Mouse (Mus musculus) intestine, postnatal 0 days (tissue): ENCODE data around the gene Hist1h2bh. TPM values are rescaled to one million over a fixed set of nuclear protein-coding genes. Genes with fewer than 3 reads are reported as not detected.

Source experiments
- ATAC-seq: fragments of 200-750 bp; cut with Nextera tagmentation; 2 replicates; pipeline ENCODE4 v1.8.0; 2017; ENCODE audit warnings: mild to moderate bottlenecking, moderate TSS enrichment, moderate library complexity
- H3K27ac ChIP-seq: fragments of 300-500 bp; sonication (generic); 2 replicates; pipeline ENCODE4 v1.5.1; 2014; ENCODE audit warnings: mild to moderate bottlenecking, low read depth, low read length, moderate library complexity
- H3K27me3 ChIP-seq: fragments of 300-500 bp; sonication (generic); replicated peaks from 2 replicates; pipeline ENCODE4 v1.6.1; 2014; ENCODE audit warnings: low read length, mixed read lengths; ENCODE audit not compliant: control insufficient read depth, insufficient read depth
- H3K36me3 ChIP-seq: fragments of 300-500 bp; sonication (generic); 2 replicates; pipeline ENCODE4 v1.6.1; 2014; ENCODE audit warnings: mild to moderate bottlenecking, moderate library complexity; ENCODE audit not compliant: control insufficient read depth, insufficient read depth
- H3K4me1 ChIP-seq: fragments of 300-500 bp; sonication (generic); replicated peaks from 2 replicates; pipeline ENCODE4 v1.6.1; 2014; ENCODE audit warnings: antibody characterized with exemption, low read length, mixed read lengths; ENCODE audit not compliant: control insufficient read depth, insufficient read depth
- H3K4me2 ChIP-seq: fragments of 300-500 bp; sonication (generic); replicated peaks from 2 replicates; pipeline ENCODE4 v1.6.1; 2014; ENCODE audit warnings: low read depth, mild to moderate bottlenecking, moderate library complexity
- H3K4me3 ChIP-seq: fragments of 300-500 bp; sonication (generic); 2 replicates; pipeline ENCODE4 v1.5.1; 2014; ENCODE audit warnings: low read depth, low read length
- H3K9ac ChIP-seq: fragments of 300-500 bp; sonication (generic); 2 replicates; pipeline ENCODE4 v1.6.1; 2014; ENCODE audit warnings: mild to moderate bottlenecking, low read depth, low read length
- H3K9me3 ChIP-seq: fragments of 300-500 bp; sonication (generic); 2 replicates; pipeline ENCODE4 v1.6.1; 2016; ENCODE audit warnings: mixed run types; ENCODE audit not compliant: control insufficient read depth
- CTCF ChIP-seq: sonication (generic); IDR thresholded peaks from 2 replicates; pipeline ENCODE4 v1.5.1; 2016; ENCODE audit warnings: low read depth, mild to moderate bottlenecking, control low read depth, antibody characterized with exemption, moderate library complexity
- WGBS: fragments of 180-500 bp; shearing (Covaris S2); extraction: QIAGEN DNeasy Blood & Tissue Kit; methylation state at CpG from one replicate; pipeline ENCODE4 v1.1.7; 2014; 5-methylcytosine and 5-hydroxymethylcytosine counted together
- polyA plus RNA-seq: library from polyadenylated mRNA; unstranded; fragments of >200 nt; fragmentation: Nextera tagmentation; extraction: Ambion mirVana; gene quantifications from 2 replicates; pipeline ENCODE4 v1.2.1, GENCODE M21; 2015

Gene Hist1h2bh
- polyA plus RNA-seq, 1 experiment from 2014 or later, result 0.23 TPM

GRCm38 (mm10) chr13:23585029-23585441 is 41.8 kb upstream of the Hist1h2bh start:
- no peaks in the 10 kb centered on the region for H3K4me1 ChIP-seq
- peak; percentile 14; the same call in 1 of the 2 replicates for ATAC-seq
- under 1% methylated on average over 21 of the region's 21 CpGs for WGBS
- H3K27me3 ChIP-seq, result no peaks in the 10 kb centered on the region
- H3K36me3 ChIP-seq, result no peaks in the 10 kb centered on the region
- H3K4me2 ChIP-seq, result peak overlapping the region; percentile 85
- TF ChIP-seq CTCF, result no peak
- peak overlapping the region; percentile 54 for H3K4me3 ChIP-seq
- H3K9me3 ChIP-seq, result no peaks in the 10 kb centered on the region
- peak overlapping the region; percentile 61 for H3K9ac ChIP-seq
- H3K27ac ChIP-seq, result peak overlapping the region; percentile 95

- H3K4me2 ChIP-seq, result peak overlapping the region; percentile 85
- H3K4me3 ChIP-seq, result peak overlapping the region; percentile 54; the same call in 1 of the 2 replicates
- H3K9ac ChIP-seq, result peak overlapping the region; percentile 61
- H3K9me3 ChIP-seq, result no peaks in the 10 kb centered on the region
- TF ChIP-seq CTCF, result no peak
- no peaks in the 10 kb centered on the region for H3K4me1 ChIP-seq
- H3K27ac ChIP-seq, result peak overlapping the region; percentile 95; the same call in 1 of the 2 replicates
- H3K27me3 ChIP-seq, result no peaks in the 10 kb centered on the region
- H3K36me3 ChIP-seq, result no peaks in the 10 kb centered on the region
- no peak for ATAC-seq
These were observed 41.1 kb upstream of the Hist1h2bh start for GRCm38 (mm10) chr13:23584331-23584730.

- no peak overlapping the region for H3K4me3 ChIP-seq
- ATAC-seq, result no peak
- peak overlapping the region; percentile 85; the same call in 1 of the 2 replicates for H3K4me2 ChIP-seq
- no peak overlapping the region for H3K9ac ChIP-seq
- no peaks in the 10 kb centered on the region for H3K27me3 ChIP-seq
- H3K9me3 ChIP-seq, result no peaks in the 10 kb centered on the region
- TF ChIP-seq CTCF, result no peak
- no peaks in the 10 kb centered on the region for H3K4me1 ChIP-seq
- no peak overlapping the region for H3K27ac ChIP-seq
- no peaks in the 10 kb centered on the region for H3K36me3 ChIP-seq
These were observed 40.3 kb upstream of the Hist1h2bh start for GRCm38 (mm10) chr13:23583387-23584068.

- Histone ChIP-seq H3K9me3 (no peaks in the 10 kb centered on the region), H3K27ac (no peak overlapping the region), H3K9ac (peak overlapping the region; percentile 65), H3K4me2 (peak overlapping the region; percentile 73), H3K27me3 (no peaks in the 10 kb centered on the region), H3K36me3 (no peaks in the 10 kb centered on the region), H3K4me3 (peak overlapping the region; percentile 47), H3K4me1 (no peaks in the 10 kb centered on the region; the same call in 1 of the 2 replicates)
- TF ChIP-seq CTCF, result no peak
- no peak for ATAC-seq
- WGBS, result 15% methylated on average over 6 of the region's 6 CpGs
These were observed 39.2 kb upstream of the Hist1h2bh start for GRCm38 (mm10) chr13:23582219-23583056.

GRCm38 (mm10) chr13:23581408-23582218 is 38.4 kb upstream of the Hist1h2bh start, which contains the start of gene Hist1h4d:
TSS of gene Hist1h4d (plus strand) at chr13:23581598.
- H3K27ac ChIP-seq, result peak within 1 kb of the TSS; percentile 68
- no peaks in the 10 kb centered on the region for H3K36me3 ChIP-seq
- peak within 1 kb of the TSS; percentile 73 for H3K4me2 ChIP-seq
- H3K4me1 ChIP-seq, result no peaks in the 10 kb centered on the region; the same call in 1 of the 2 replicates
- TF ChIP-seq CTCF, result no peak
- peak within 1 kb of the TSS; percentile 65 for H3K9ac ChIP-seq
- WGBS, result under 1% methylated on average over 43 of the region's 43 CpGs
- H3K4me3 ChIP-seq, result peak within 1 kb of the TSS; percentile 47
- no peaks in the 10 kb centered on the region for H3K9me3 ChIP-seq
- H3K27me3 ChIP-seq, result no peaks in the 10 kb centered on the region
- peak; percentile 84 for ATAC-seq

- Histone ChIP-seq H3K4me2 (no peak overlapping the region), H3K4me1 (peaks cover 3% of the 10 kb centered on the region; the same call in 1 of the 2 replicates), H3K9me3 (no peaks in the 10 kb centered on the region), H3K27me3 (no peaks in the 10 kb centered on the region), H3K36me3 (no peaks in the 10 kb centered on the region), H3K9ac (no peak overlapping the region), H3K27ac (no peak overlapping the region), H3K4me3 (no peak overlapping the region)
- ATAC-seq, result no peak
- WGBS, result 95% methylated on average over 1 of the region's 1 CpGs
- no peak for TF ChIP-seq CTCF
These were observed 34.6 kb upstream of the Hist1h2bh start for GRCm38 (mm10) chr13:23577835-23578234.
